Mouse (Mus musculus) cerebellum, postnatal 14 days (tissue): ENCODE measurements around the gene Rundc1.
A peak's percentile ranks its signal among the peaks of the same experiment; 100 is the strongest.
"Not testable (repeated sequence)": the region's sequence is repeated elsewhere in the genome, so short reads cannot be mapped to it uniquely, and the experiment has no call there.

Source experiments
- DNase-seq, 2 experiments: peaks; one replicate each; pipeline ENCODE4 v3.0.0; 2021; ENCODE audit warnings: mixed read lengths in 2 of 2

The Rundc1 gene

DNA sequence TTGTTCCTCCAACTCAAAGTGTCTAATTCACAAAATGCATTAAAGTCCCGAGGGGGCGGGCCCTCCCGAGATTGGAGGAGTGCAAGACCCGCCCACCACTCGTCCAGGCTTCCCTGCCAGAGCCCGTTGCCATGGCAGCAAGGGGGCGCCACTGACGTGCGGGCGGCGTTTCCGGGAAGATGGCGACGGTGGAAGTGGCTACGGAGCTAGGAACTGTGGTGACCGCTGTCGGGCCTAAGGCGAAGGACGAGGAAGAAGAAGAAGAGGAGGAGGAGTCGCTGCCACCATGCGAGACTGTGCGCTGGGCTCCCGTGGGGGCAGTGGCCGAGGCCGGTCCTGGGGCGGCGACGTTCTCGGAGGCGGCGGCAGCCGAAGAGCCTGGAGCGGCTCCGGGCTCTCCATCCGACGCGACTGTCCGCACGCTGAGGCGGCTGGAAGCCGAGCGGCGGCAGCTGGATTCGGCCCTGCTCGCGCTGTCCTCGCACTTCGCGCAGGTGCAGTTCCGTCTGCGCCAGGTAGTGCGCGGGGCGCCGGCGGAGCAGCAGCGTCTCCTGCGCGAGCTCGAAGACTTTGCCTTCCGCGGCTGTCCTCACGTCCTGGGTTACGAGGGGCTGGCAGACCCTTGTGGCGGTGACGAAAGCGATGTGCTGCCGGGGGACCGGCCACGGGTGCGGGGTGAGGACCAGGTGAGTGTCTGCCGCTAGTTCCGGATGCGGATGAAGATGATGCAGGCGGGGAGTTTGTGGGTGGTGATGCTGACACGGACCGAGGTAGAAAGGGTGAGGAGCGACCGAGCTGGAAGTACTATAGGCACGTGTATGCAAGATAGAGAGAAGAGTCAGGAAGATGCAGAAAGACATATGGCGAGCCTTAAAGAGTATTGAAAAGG, at the start of gene Rundc1, which contains the start of gene Ptges3l:
Gene Rundc1 (plus strand): TSS at position 161 of the 889 bp plus-strand sequence.
Gene Ptges3l (minus strand): TSS at position 409 of the 889 bp plus-strand sequence.
- peak; percentile 99 for DNase-seq

DNA sequence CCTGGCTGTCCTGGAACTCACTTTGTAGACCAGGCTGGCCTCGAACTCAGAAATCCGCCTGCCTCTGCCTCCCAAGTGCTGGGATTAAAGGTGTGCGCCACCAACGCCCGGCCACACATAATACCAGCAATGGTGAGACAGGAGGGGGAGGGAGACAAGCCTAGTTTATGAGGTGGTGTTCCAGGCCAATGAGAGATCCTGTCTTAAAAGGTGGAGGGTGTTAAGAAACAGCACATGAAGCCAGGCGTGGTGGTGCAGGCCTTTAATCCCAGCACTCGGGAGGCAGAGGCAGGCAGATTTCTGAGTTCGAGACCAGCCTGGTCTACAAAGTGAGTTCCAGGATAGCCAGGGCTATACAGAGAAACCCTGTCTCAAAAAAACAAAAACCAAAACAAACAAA, 46.7 kb upstream of the Rundc1 start:
- DNase-seq, result not testable (repeated sequence)

DNA sequence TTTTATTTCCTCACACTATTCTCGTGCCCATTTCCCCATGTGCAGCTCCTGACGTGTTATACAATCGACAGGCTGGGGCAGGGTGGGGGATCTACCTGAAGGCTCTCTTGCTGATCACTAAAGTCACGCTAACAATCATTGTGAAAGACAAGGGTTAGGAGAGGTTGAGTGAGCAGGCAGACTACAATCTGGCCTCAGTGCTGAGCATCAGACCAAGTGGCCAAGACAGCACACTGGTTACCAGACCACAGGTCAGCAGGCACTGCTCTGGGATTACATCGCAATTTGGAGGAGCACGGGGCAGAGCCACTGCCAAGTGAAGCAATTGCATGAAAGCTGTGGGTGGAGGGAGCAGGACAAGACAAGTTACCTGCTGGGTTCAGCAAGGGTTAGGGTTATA, 46.0 kb upstream of the Rundc1 start:
- DNase-seq, result no peak

DNA sequence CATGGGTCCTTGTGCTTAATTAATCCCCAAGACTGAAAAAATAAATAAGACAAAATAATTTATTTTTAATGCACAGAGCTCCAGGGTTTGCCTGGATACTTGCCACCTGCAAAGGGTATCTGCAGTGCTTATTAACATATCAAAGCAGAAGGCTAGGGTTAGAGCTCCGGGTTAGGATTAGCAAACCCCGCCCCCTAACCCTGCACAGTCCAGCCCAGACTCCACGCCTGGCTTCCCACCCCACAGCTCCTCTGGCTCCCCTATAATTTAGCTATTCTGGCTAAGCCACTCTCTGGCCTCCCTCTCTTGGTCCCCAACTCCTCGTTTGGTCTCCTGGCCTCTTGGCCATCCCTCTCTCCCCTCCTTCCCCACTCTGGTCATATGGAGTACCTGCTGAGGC, 43.1 kb upstream of the Rundc1 start:
- DNase-seq, result no peak

GRCm38 (mm10) chr11:101395110-101395509, 29.8 kb upstream of the Rundc1 start:
- DNase-seq, result peak; percentile 84 to 89

GRCm38 (mm10) chr11:101415306-101415705, 9.6 kb upstream of the Rundc1 start:
- no peak for DNase-seq

GRCm38 (mm10) chr11:101416433-101417100, 8.3 kb upstream of the Rundc1 start:
- DNase-seq, result no peak

DNA sequence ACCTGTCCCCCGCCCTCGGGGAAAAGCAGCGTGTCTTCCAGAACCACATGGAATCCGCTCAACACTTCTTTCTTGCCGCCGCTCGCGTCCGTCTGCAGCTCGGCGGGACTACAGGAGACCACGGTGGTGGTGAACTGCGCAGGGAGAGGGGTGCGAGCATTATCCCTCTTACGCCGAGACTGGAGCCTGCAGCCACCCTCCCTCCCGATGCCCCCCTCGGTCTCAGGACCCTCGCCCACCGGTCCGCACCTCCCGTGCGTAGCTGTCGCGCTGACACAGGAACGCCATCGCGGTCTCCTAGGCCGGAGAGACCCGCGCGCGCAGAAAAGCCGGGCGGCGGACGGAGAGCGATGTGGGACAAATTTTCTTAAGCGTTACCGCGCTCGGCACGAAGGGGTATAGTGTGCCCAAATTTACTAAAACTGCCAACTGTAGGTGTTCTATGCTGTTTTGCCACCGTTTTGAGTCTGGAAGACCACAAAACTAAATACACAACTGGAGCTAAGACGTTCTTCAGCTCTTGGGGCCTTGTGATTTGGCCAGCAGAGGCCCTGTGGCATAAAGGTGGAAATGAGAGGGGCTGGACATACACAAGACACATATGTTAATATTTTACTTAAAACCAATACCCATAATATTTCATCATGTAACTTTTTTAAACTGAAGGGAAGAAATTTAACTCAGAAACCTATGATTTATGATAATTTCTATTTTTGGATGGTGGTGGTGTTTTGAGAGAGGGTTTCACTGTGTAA, 7.6 kb upstream of the Rundc1 start, which contains the start of gene Aarsd1:
Gene Aarsd1 (minus strand): TSS at position 515 of the 755 bp plus-strand sequence.
- DNase-seq, result peak; percentile 94 to 95

GRCm38 (mm10) chr11:101418991-101419390, 5.9 kb upstream of the Rundc1 start:
- no peak for DNase-seq

GRCm38 (mm10) chr11:101419610-101420009, 5.3 kb upstream of the Rundc1 start:
- peak in 1 of 2 experiments; percentile 28 for DNase-seq

GRCm38 (mm10) chr11:101420148-101420547, 4.7 kb upstream of the Rundc1 start:
- DNase-seq, result no peak

DNA sequence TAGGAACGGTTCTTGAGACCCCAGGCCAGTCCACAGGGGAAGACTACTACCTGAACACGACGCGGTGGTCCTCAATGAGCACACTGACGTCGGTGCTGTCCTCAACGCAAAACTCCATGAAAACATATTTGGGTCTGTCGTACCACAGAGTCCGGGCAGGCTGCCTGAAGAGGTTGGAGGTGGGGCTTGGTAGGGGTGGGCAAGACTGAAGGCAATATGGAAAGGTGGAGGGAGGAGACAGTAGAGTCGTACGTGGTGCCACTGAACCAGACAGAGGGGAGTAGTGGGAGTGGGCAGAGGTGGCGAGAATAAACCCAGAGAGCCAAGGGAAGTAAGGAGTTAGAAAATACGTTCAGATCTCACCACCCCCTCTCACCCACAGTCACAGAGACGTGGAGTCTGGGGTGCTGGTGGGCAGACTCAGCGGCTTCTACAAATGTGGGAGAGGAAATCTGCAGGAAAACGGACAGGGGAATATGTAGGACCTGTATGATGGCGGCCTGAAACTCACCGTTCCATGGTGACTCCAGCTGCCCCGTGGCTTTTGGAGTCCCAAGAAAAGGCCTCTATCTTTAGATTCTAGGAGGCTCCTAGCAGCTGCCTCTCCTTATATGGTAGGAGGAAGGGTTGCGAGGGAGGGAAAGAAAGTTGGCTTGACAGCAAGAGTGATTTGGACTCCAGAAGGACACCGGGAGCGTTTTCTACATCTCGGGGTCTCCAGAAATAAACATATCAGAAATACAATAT, 607 bp upstream of the Rundc1 start, which contains the start of gene Gm27029:
Gene Gm27029 (minus strand): TSS at position 692 of the 747 bp plus-strand sequence.
- peak; percentile 28 to 49 for DNase-seq

GRCm38 (mm10) chr11:101426165-101426564, 1.3 kb downstream of the Rundc1 start:
- DNase-seq, result no peak

- no peak for DNase-seq
These were observed 6.4 kb downstream of the Rundc1 start for GRCm38 (mm10) chr11:101431327-101431726.

DNA sequence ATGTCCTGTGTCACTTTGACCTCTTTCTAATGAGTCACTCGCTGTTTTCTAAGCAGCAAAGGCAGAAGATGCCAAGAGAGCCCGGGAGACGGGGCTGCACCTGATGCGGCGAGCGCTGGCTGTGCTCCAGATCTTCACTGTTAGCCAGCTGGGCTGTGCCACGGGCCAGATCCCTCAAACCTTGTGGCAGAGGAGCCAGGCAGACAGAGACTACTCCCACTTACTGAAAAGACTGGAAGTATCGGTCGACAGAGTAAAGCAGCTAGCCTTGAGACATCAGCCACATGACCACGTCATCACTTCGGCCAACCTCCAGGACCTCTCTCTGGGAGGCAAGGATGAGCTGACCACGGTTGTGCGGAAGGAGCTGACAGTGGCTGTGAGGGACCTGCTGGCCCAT, 8.5 kb downstream of the Rundc1 start:
- DNase-seq, result peak; percentile 72 to 79

GRCm38 (mm10) chr11:101435831-101436230, 10.9 kb downstream of the Rundc1 start:
- no peak for DNase-seq

- no peak for DNase-seq
These were observed 12.0 kb downstream of the Rundc1 start for GRCm38 (mm10) chr11:101436916-101437315.

GRCm38 (mm10) chr11:101438006-101438405, 13.1 kb downstream of the Rundc1 start:
- not testable (repeated sequence) for DNase-seq

GRCm38 (mm10) chr11:101441450-101442126, 16.7 kb downstream of the Rundc1 start:
- not testable (repeated sequence) for DNase-seq

DNA sequence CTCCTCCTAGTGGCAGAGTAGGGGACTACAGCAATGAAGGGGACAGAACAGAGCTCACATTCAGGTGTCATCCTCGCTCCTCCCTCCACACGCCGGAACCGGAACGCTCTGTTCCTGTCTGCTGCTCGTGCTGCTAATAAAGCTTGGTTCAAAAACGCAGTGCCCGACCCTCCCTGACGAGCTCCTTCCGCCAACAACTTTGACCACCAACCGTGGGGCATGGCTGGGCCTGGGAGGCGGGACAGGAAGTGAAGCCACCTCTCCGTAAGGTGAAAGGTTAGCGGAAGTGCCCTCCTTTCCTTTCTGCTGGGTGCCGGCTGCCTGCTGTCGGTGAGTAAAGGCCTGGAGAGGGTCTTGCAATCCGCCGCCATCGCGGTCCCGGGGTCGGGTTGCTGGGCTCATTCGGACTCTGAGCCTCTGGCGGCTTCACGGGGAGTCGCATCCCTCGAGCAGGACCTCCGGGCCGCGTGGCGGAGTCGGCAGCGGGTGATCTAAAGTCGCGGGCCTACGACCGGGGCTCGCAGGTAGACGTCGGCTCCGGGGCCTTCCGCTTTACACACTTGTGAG, 17.3 kb downstream of the Rundc1 start, which contains the start of gene Rpl27:
Gene Rpl27 (plus strand): TSS at position 172 of the 567 bp plus-strand sequence.
- peak; percentile 98 for DNase-seq

- no peak for DNase-seq
These were observed 17.9 kb downstream of the Rundc1 start for GRCm38 (mm10) chr11:101442760-101443159.
